Mouse (Mus musculus): ENCODE measurements at regions not wholly inside any gene's neighbourhood (a gene's known extent, or its start where the extent isn't known, plus 50 kb on each side); places are given as distances from the start of the nearest gene placed in this dataset.
"Not testable (repeated sequence)": the region's sequence is repeated elsewhere in the genome, so short reads cannot be mapped to it uniquely, and the experiment has no call there.

- DNase-seq = not testable (repeated sequence)
Measured at GRCm38 (mm10) chr3:6135754-6136153, 385.1 kb downstream of the Gm8797 start.

GRCm38 (mm10) chr3:6137374-6137773 is 386.8 kb downstream of the Gm8797 start:
- no peak for DNase-seq

GRCm38 (mm10) chr3:6173775-6174174 is 423.2 kb downstream of the Gm8797 start:
- DNase-seq = no peak

- DNase-seq = no peak
Measured at GRCm38 (mm10) chr3:6182533-6182932, 431.9 kb downstream of the Gm8797 start.

GRCm38 (mm10) chr3:6183400-6183799 is 432.8 kb downstream of the Gm8797 start:
- DNase-seq = no peak

- DNase-seq = no peak
Measured at GRCm38 (mm10) chr3:6204656-6205055, 415.6 kb downstream of the 1700008P02Rik start.

- no peak for DNase-seq
Measured at GRCm38 (mm10) chr3:6228685-6229084, 391.6 kb downstream of the 1700008P02Rik start.
